Mouse (Mus musculus): ENCODE measurements around the gene Raver2. TPM values are rescaled to one million over a fixed set of nuclear protein-coding genes. Genes with fewer than 3 reads are reported as not detected.

Gene Raver2
- total RNA-seq, 2 experiments from 2014 or later: 18.3 to 18.6 TPM

Other genes with a start within 250 kb of the Raver2 start
- gene Gm10577, start 48.3 kb upstream of the Raver2 start, total RNA-seq (2021): not detected
- 100 to 1,000 TPM; 125 to 129 TPM for gene Jak1, start 196.3 kb downstream of the Raver2 start, total RNA-seq (2021)

Measured in left cerebral cortex, adult 18-20 months (tissue).